In the genomic region with DNA sequence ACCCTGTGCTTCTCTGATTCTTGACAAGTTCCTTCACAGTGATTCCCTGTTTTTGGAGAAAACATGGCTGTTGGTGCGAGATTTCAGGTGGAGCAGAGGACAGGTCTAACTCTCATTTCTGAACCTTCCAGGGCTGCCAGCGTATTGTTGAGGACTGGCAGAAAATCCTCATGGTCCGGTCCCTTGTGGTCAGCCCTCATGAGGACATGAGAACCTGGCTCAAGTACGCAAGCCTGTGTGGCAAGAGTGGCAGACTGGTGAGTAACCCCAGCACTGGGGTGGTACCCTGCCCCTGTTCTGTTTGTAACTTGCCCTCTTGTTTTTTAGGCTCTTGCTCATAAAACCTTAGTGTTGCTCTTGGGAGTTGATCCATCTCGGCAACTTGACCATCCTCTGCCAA, we compare ENCODE assay signal across 28 mouse cellular contexts. TPM values are rescaled to one million over a fixed set of nuclear protein-coding genes. Genes with fewer than 3 reads are reported as not detected.
DNase-seq lines count a peak whose midpoint lies in the region; ATAC-seq lines count a peak whose summit lies in the region.
"Had no signal": no experiment of that assay in that cellular context is flagged by ENCODE, and none has a peak within 500 bp of the region (broad histone marks: within the 10 kb centered on the region; RNA-seq: fewer than 3 reads in every experiment).

No protein-coding gene starts in this region.

- no peak overlapping the region for H3K4me2 ChIP-seq in midbrain, embryonic 11.5 days
- H3K4me2 ChIP-seq in midbrain, embryonic 15.5 days: no peak overlapping the region
- no peak overlapping the region for H3K4me2 ChIP-seq in hindbrain, embryonic 16.5 days (ENCODE audit: low read length)
- H3K4me2 ChIP-seq: embryonic facial prominence, embryonic 13.5 days; forebrain, embryonic 13.5 days; heart, embryonic 13.5 days; hindbrain, embryonic 14.5 days had no signal

- H3K36me3 ChIP-seq in midbrain, embryonic 11.5 days (ENCODE audit: control insufficient read depth, insufficient read depth, low read length): peaks cover 46% of the 10 kb centered on the region
- peaks cover 84% of the 10 kb centered on the region for H3K36me3 ChIP-seq in midbrain, embryonic 15.5 days (replicated peaks)
- H3K36me3 ChIP-seq in hindbrain, embryonic 16.5 days (ENCODE audit: control insufficient read depth, insufficient read depth, low read length): peaks cover 64% of the 10 kb centered on the region

- peak; percentile 52 for DNase-seq in adrenal gland, postnatal 10 days
- DNase-seq in adrenal gland, adult 18-20 months (ENCODE audit: low spot score in 2 of 2): no peak
- DNase-seq in midbrain, embryonic 11.5 days (ENCODE audit: low spot score, missing footprints): peak; percentile 8
- DNase-seq in adrenal gland, postnatal 36 days: peak; percentile 12 to 22
- DNase-seq in Muller cell, postnatal 12 days (ENCODE audit: inconsistent ontology term): no peak
- DNase-seq: cerebellum, adult 11-12 months; cerebellum, adult 8-10 months; cerebellum, postnatal 10 days; cerebellum, postnatal 36 days; embryo, embryonic 11 days; gastrocnemius, postnatal 25 days; heart, adult 2 months; kidney, adult 2 months had no signal

- no peaks in the 10 kb centered on the region for H3K4me1 ChIP-seq in midbrain, embryonic 11.5 days (ENCODE audit: control insufficient read depth, insufficient read depth, low read length)
- no peaks in the 10 kb centered on the region for H3K4me1 ChIP-seq in midbrain, embryonic 15.5 days
- no peaks in the 10 kb centered on the region for H3K4me1 ChIP-seq in hindbrain, embryonic 16.5 days (ENCODE audit: control insufficient read depth, insufficient read depth, low read depth, low read length)
- H3K4me1 ChIP-seq: embryonic facial prominence, embryonic 10.5 days; embryonic facial prominence, embryonic 13.5 days; forebrain, embryonic 10.5 days; heart, embryonic 10.5 days; heart, embryonic 13.5 days had no signal

- no peak overlapping the region for H3K9ac ChIP-seq in midbrain, embryonic 11.5 days (ENCODE audit: low read length)
- H3K9ac ChIP-seq in midbrain, embryonic 15.5 days: no peak overlapping the region
- no peak overlapping the region for H3K9ac ChIP-seq in hindbrain, embryonic 16.5 days (ENCODE audit: low read depth, low read length)
- H3K9ac ChIP-seq: embryonic facial prominence, embryonic 13.5 days; forebrain, embryonic 13.5 days; heart, embryonic 13.5 days; hindbrain, embryonic 14.5 days had no signal

- no peak overlapping the region for H3K4me3 ChIP-seq in midbrain, embryonic 11.5 days (ENCODE audit: low read depth, low read length)
- H3K4me3 ChIP-seq in midbrain, embryonic 15.5 days: no peak overlapping the region
- H3K4me3 ChIP-seq in hindbrain, embryonic 16.5 days (ENCODE audit: low read length): no peak overlapping the region
- H3K4me3 ChIP-seq: embryonic facial prominence, embryonic 10.5 days; embryonic facial prominence, embryonic 13.5 days; erythroblast, embryonic 14.5 days; forebrain, embryonic 10.5 days; forebrain, embryonic 13.5 days; heart, adult 2 months; heart, embryonic 10.5 days; heart, embryonic 13.5 days had no signal

- no peak for ATAC-seq in midbrain, embryonic 11.5 days (ENCODE audit: low FRiP score)
- no peak for ATAC-seq in midbrain, embryonic 15.5 days (replicated peaks)
- ATAC-seq in hindbrain, embryonic 16.5 days: no peak
- ATAC-seq: forebrain, embryonic 13.5 days; forebrain, embryonic 16.5 days; intestine, postnatal 0 days had no signal

- no peaks in the 10 kb centered on the region for H3K9me3 ChIP-seq in midbrain, embryonic 11.5 days (ENCODE audit: control insufficient read depth, low read length)
- no peaks in the 10 kb centered on the region for H3K9me3 ChIP-seq in midbrain, embryonic 15.5 days
- no peaks in the 10 kb centered on the region for H3K9me3 ChIP-seq in hindbrain, embryonic 16.5 days (ENCODE audit: control insufficient read depth, low read length)
- H3K9me3 ChIP-seq: embryonic facial prominence, embryonic 10.5 days; embryonic facial prominence, embryonic 13.5 days; forebrain, embryonic 10.5 days; forebrain, embryonic 13.5 days; G1E; heart, embryonic 10.5 days; heart, embryonic 13.5 days had no signal

- H3K27ac ChIP-seq in midbrain, embryonic 11.5 days (ENCODE audit: low read depth, low read length): no peak overlapping the region
- H3K27ac ChIP-seq in midbrain, embryonic 15.5 days: no peak overlapping the region
- no peak overlapping the region for H3K27ac ChIP-seq in hindbrain, embryonic 16.5 days (ENCODE audit: low read depth, low read length)
- H3K27ac ChIP-seq: embryonic facial prominence, embryonic 10.5 days; embryonic facial prominence, embryonic 13.5 days; forebrain, embryonic 10.5 days; forebrain, embryonic 13.5 days; heart, embryonic 10.5 days; heart, embryonic 13.5 days; hindbrain, embryonic 14.5 days had no signal

- H3K27me3 ChIP-seq in midbrain, embryonic 11.5 days (ENCODE audit: control insufficient read depth, insufficient read depth, low read length): no peaks in the 10 kb centered on the region
- H3K27me3 ChIP-seq in midbrain, embryonic 15.5 days (replicated peaks): no peaks in the 10 kb centered on the region
- no peaks in the 10 kb centered on the region for H3K27me3 ChIP-seq in hindbrain, embryonic 16.5 days (replicated peaks; ENCODE audit: control insufficient read depth, insufficient read depth, low read length)
- H3K27me3 ChIP-seq: CH12.LX; embryonic facial prominence, embryonic 13.5 days; forebrain, embryonic 13.5 days; heart, embryonic 13.5 days had no signal

- 95% methylated on average over 5 of the region's 5 CpGs for WGBS in midbrain, embryonic 11.5 days
- 97% methylated on average over 5 of the region's 5 CpGs for WGBS in midbrain, embryonic 15.5 days
- 94% methylated on average over 5 of the region's 5 CpGs for WGBS in hindbrain, embryonic 16.5 days

RNA-seq across cellular contexts. Expression of a gene that starts 27.9 kb away (rescaled TPM):
- 10 to 100 TPM; 45.7 to 55.6 TPM for total RNA-seq in adrenal gland, postnatal 10 days (2021)
- total RNA-seq in adrenal gland, adult 18-20 months (2021): 10 to 100 TPM; 42.7 to 44.8 TPM
- polyA plus RNA-seq in midbrain, embryonic 11.5 days (2014; fragmentation: Nextera tagmentation; extraction: Ambion mirVana): 101 and 107 TPM in 2 replicates
- 94.7 and 99.4 TPM in 2 replicates for polyA plus RNA-seq in midbrain, embryonic 15.5 days (2015; fragmentation: Nextera tagmentation; extraction: Ambion mirVana)
- 10 to 100 TPM; 43.6 to 52.6 TPM for total RNA-seq in adrenal gland, postnatal 36 days (2021)
- polyA plus RNA-seq in hindbrain, embryonic 16.5 days (2015; fragmentation: Nextera tagmentation; extraction: Ambion mirVana): 84.8 and 92.4 TPM in 2 replicates

RNA-seq across cellular contexts. Expression of a gene that starts 30.1 kb away (rescaled TPM):
- 1 to 10 TPM; 1.6 to 2.1 TPM for total RNA-seq in adrenal gland, postnatal 10 days (2021)
- total RNA-seq in adrenal gland, adult 18-20 months (2021): 1 to 10 TPM in 1 of 2 experiments, under 1 TPM in 1; 0.63 to 1.3 TPM
- 0.14 and 0.22 TPM in 2 replicates for polyA plus RNA-seq in midbrain, embryonic 11.5 days (2014; fragmentation: Nextera tagmentation; extraction: Ambion mirVana)
- 0.36 and 0.45 TPM in 2 replicates for polyA plus RNA-seq in midbrain, embryonic 15.5 days (2015; fragmentation: Nextera tagmentation; extraction: Ambion mirVana)
- total RNA-seq in adrenal gland, postnatal 36 days (2021): 1 to 10 TPM in 1 of 2 experiments, under 1 TPM in 1; 0.46 to 1.3 TPM
- polyA plus RNA-seq in hindbrain, embryonic 16.5 days (2015; fragmentation: Nextera tagmentation; extraction: Ambion mirVana): 0.23 and 0.24 TPM in 2 replicates
- total RNA-seq: CH12.LX; granulocyte monocyte progenitor cell, adult 5-6 weeks had no signal
- polyA plus RNA-seq: erythroblast, embryonic 14.5 days; G1E had no signal

Comparison
In these comparisons a context has a peak if more than half of its experiments do, and no peak if none do; other contexts are left out.
1. DNase-seq: peak in adrenal gland, postnatal 10 days (single experiment), midbrain, embryonic 11.5 days (single experiment) and adrenal gland, postnatal 36 days (2 of 2); none in adrenal gland, adult 18-20 months (0 of 2) and Muller cell, postnatal 12 days (single experiment).